Mouse (Mus musculus): ENCODE measurements around the gene Fgfrl1. TPM values are rescaled to one million over a fixed set of nuclear protein-coding genes. Genes with fewer than 3 reads are reported as not detected.

Fgfrl1 gene
- polyA plus RNA-seq, 1 experiment, result 93.3 TPM

DNA sequence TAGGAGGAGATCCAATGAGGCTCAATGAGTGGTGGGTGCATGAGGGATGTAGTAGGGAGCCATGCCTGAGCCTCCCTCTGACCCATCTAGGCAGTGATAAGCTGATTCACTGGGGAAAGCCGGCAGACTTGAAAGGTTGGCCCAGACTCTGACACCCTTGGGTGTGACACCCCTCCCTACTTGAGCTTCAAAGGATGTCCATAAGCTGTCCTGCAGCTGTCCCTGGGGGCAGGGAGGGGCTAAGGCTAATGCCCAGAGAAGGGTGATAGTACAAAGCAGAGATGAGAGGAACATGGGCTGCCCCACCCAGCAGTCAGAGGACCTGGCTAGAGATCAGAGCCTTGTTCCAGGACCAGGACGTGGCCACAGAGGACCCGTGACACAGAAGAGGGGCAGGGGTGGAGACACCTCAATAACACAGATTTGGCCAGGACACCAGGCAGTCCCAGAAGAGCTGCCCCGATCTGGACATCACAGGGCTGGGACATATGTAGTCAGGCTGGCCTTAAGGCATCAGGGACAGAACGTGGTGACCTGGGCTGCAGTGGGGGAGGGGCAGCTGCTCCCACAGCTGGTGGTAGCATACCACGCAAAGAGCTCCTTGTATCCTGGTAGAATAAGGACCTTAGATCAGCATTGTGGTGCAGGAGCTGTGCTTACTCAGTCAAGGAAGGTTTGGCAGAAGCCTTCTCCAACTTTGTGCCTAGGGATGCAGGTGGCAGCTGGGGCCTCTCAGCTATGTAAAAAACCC is 17.0 kb downstream of the Fgfrl1 start:
- Histone ChIP-seq H3K4me2 (ENCODE audit: low read depth) (no peak overlapping the region), H3K79me2 (ENCODE audit: control insufficient read depth, insufficient read depth) (no peaks in the 10 kb centered on the region), H3ac (ENCODE audit: control insufficient read depth, insufficient read length) (no peak overlapping the region), H3K36me3 (ENCODE audit: control insufficient read depth, insufficient read depth) (peaks cover 6% of the 10 kb centered on the region), H3K27me3 (ENCODE audit: control insufficient read depth, insufficient read depth, insufficient read length) (no peaks in the 10 kb centered on the region), H3K4me3 (no peak overlapping the region)
- TF ChIP-seq MAX (IDR thresholded peaks at IDR 0.05; ENCODE audit: low read depth) (no peak), TCF3 (IDR thresholded peaks at IDR 0.05; ENCODE audit: insufficient read length, low read depth) (no peak), CEBPB (IDR thresholded peaks at IDR 0.05; ENCODE audit: insufficient read depth, poor library complexity, severe bottlenecking) (no peak), REST (IDR thresholded peaks at IDR 0.05; ENCODE audit: insufficient read depth, insufficient read length) (no peak), SRF (IDR thresholded peaks at IDR 0.05; ENCODE audit: control insufficient read depth, insufficient read length, low read depth) (no peak), TCF12 (IDR thresholded peaks at IDR 0.05; ENCODE audit: insufficient read depth, poor library complexity, severe bottlenecking) (peak; percentile 60), POLR2AphosphoS2 (IDR thresholded peaks at IDR 0.05; ENCODE audit: insufficient read length, low read depth) (peak; percentile 57), E2F4 (IDR thresholded peaks at IDR 0.05; ENCODE audit: insufficient read depth) (no peak), POLR2A (IDR thresholded peaks at IDR 0.05; ENCODE audit: insufficient read length, low read depth) (peak; percentile 32), USF1 (IDR thresholded peaks at IDR 0.05; ENCODE audit: low read depth) (no peak), MYOD1 (IDR thresholded peaks at IDR 0.05; ENCODE audit: control insufficient read depth in 1 of 3, insufficient read length in 2 of 3, low read depth in 2 of 3) (peak; percentile 38 to 88 (median 71)), MYOG (IDR thresholded peaks at IDR 0.05; ENCODE audit: control insufficient read depth in 1 of 3, insufficient read depth in 1 of 3, insufficient read length in 2 of 3, low read depth in 2 of 3) (peak in 2 of 3 experiments; percentile 77 to 96)

GRCm38 (mm10) chr5:108711968-108712367 is 19.8 kb downstream of the Fgfrl1 start:
- peak in 1 of 3 experiments; percentile 75 for TF ChIP-seq MYOD1 (IDR thresholded peaks at IDR 0.05; ENCODE audit: control insufficient read depth in 1 of 3, insufficient read length in 2 of 3, low read depth in 2 of 3)
- TF ChIP-seq E2F4 (IDR thresholded peaks at IDR 0.05; ENCODE audit: insufficient read depth), result no peak
- Histone ChIP-seq H3ac (ENCODE audit: control insufficient read depth, insufficient read length) (no peak overlapping the region), H3K27me3 (ENCODE audit: control insufficient read depth, insufficient read depth, insufficient read length) (no peaks in the 10 kb centered on the region), H3K4me3 (no peak overlapping the region), H3K4me2 (ENCODE audit: low read depth) (no peak overlapping the region), H3K36me3 (ENCODE audit: control insufficient read depth, insufficient read depth) (no peaks in the 10 kb centered on the region), H3K79me2 (ENCODE audit: control insufficient read depth, insufficient read depth) (no peaks in the 10 kb centered on the region)

DNA sequence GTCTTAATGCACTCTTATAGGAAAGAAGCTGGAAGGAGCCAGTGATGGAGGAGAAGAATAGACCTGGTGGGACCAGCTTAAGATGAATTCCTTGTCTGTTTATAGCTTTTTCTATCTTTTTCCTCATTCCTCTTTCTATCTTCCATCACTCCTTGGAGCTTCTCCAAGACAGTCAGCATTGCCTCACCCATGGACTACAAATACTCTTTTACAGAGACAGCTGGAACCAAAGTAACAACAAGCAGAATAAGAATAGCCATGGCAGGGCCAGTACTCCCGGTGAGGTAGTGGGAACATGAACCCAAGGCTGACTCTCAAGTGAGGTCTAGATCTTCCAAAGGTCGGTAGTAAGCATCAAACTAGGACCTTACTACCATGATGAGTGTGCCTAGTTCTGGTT is 20.9 kb downstream of the Fgfrl1 start:
- TF ChIP-seq REST (IDR thresholded peaks at IDR 0.05; ENCODE audit: insufficient read depth, insufficient read length) (no peak), MYOG (IDR thresholded peaks at IDR 0.05; ENCODE audit: control insufficient read depth in 1 of 3, insufficient read depth in 1 of 3, insufficient read length in 2 of 3, low read depth in 2 of 3) (peak in 1 of 3 experiments; percentile 68), USF1 (IDR thresholded peaks at IDR 0.05; ENCODE audit: low read depth) (no peak), TCF12 (IDR thresholded peaks at IDR 0.05; ENCODE audit: insufficient read depth, poor library complexity, severe bottlenecking) (no peak)

DNA sequence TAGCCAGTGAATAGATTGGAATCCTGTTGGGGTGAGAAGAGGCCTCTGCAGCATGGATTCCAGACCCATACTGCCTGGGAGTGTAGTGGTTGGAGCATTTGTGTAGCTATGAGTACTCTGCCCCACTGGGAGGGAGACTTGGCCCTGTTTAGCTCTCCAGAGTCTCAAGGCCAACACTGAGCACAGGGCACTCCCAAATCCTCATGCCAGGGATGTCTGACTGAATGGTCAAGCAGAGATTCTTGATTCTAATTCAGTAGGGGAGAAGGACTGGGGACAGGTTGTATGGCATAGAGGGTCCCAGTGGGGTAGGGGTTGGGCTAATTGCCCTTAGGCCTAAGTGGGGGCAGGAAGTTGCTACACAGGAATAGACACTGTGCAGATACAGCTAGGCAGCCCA is 21.5 kb downstream of the Fgfrl1 start:
- no peaks in the 10 kb centered on the region for H3K27me3 ChIP-seq (ENCODE audit: control insufficient read depth, insufficient read depth, insufficient read length)
- no peak overlapping the region for H3K4me2 ChIP-seq (ENCODE audit: low read depth)
- TF ChIP-seq MYOG (IDR thresholded peaks at IDR 0.05; ENCODE audit: control insufficient read depth in 1 of 3, insufficient read depth in 1 of 3, insufficient read length in 2 of 3, low read depth in 2 of 3) (no peak), TCF3 (IDR thresholded peaks at IDR 0.05; ENCODE audit: insufficient read length, low read depth) (no peak), E2F4 (IDR thresholded peaks at IDR 0.05; ENCODE audit: insufficient read depth) (no peak), TCF12 (IDR thresholded peaks at IDR 0.05; ENCODE audit: insufficient read depth, poor library complexity, severe bottlenecking) (no peak), USF1 (IDR thresholded peaks at IDR 0.05; ENCODE audit: low read depth) (no peak), MAX (IDR thresholded peaks at IDR 0.05; ENCODE audit: low read depth) (no peak)
- no peaks in the 10 kb centered on the region for H3K79me2 ChIP-seq (ENCODE audit: control insufficient read depth, insufficient read depth)
- no peaks in the 10 kb centered on the region for H3K36me3 ChIP-seq (ENCODE audit: control insufficient read depth, insufficient read depth)
- H3K4me3 ChIP-seq, result no peak overlapping the region
- no peak overlapping the region for H3ac ChIP-seq (ENCODE audit: control insufficient read depth, insufficient read length)

More for the DNA sequence above, 20.9 kb downstream of the Fgfrl1 start:
- Histone ChIP-seq H3ac (ENCODE audit: control insufficient read depth, insufficient read length) (no peak overlapping the region), H3K27me3 (ENCODE audit: control insufficient read depth, insufficient read depth, insufficient read length) (no peaks in the 10 kb centered on the region), H3K4me2 (ENCODE audit: low read depth) (no peak overlapping the region), H3K79me2 (ENCODE audit: control insufficient read depth, insufficient read depth) (no peaks in the 10 kb centered on the region), H3K4me3 (no peak overlapping the region), H3K36me3 (ENCODE audit: control insufficient read depth, insufficient read depth) (no peaks in the 10 kb centered on the region)

DNA sequence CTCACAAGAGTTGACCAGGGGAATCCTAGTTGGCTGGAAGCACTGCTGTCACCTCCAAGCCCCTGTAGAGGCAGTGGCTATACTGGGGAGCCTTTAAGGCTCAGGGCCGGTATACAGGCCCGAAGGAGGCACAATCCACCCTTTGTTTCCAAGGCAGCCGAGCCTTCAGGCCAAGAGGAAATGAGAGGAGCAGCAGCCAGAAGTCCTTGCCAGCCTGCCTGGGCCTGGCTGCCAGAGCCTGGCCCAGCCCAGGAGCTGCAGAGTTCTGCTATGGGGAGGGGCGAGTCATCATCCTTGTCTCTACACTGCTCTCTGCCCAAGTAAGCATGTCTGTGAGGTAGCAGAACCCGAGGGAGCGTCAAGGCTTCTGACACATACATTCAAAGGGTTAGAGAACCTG is 22.0 kb downstream of the Fgfrl1 start:
- no peak overlapping the region for H3K4me2 ChIP-seq (ENCODE audit: low read depth)
- no peak overlapping the region for H3K4me3 ChIP-seq
- H3K27me3 ChIP-seq (ENCODE audit: control insufficient read depth, insufficient read depth, insufficient read length), result no peaks in the 10 kb centered on the region
- H3ac ChIP-seq (ENCODE audit: control insufficient read depth, insufficient read length), result no peak overlapping the region
- H3K79me2 ChIP-seq (ENCODE audit: control insufficient read depth, insufficient read depth), result no peaks in the 10 kb centered on the region
- H3K36me3 ChIP-seq (ENCODE audit: control insufficient read depth, insufficient read depth), result no peaks in the 10 kb centered on the region
- no peak for TF ChIP-seq SRF (IDR thresholded peaks at IDR 0.05; ENCODE audit: control insufficient read depth, insufficient read length, low read depth)
- TF ChIP-seq MYOD1 (IDR thresholded peaks at IDR 0.05; ENCODE audit: control insufficient read depth in 1 of 3, insufficient read length in 2 of 3, low read depth in 2 of 3), result no peak
- no peak for TF ChIP-seq USF1 (IDR thresholded peaks at IDR 0.05; ENCODE audit: low read depth)
- TF ChIP-seq REST (IDR thresholded peaks at IDR 0.05; ENCODE audit: insufficient read depth, insufficient read length), result no peak
- no peak for TF ChIP-seq MYOG (IDR thresholded peaks at IDR 0.05; ENCODE audit: control insufficient read depth in 1 of 3, insufficient read depth in 1 of 3, insufficient read length in 2 of 3, low read depth in 2 of 3)
- TF ChIP-seq TCF12 (IDR thresholded peaks at IDR 0.05; ENCODE audit: insufficient read depth, poor library complexity, severe bottlenecking), result no peak
- TF ChIP-seq CEBPB (IDR thresholded peaks at IDR 0.05; ENCODE audit: insufficient read depth, poor library complexity, severe bottlenecking), result no peak
- TF ChIP-seq MAX (IDR thresholded peaks at IDR 0.05; ENCODE audit: low read depth), result no peak
- no peak for TF ChIP-seq POLR2A (IDR thresholded peaks at IDR 0.05; ENCODE audit: insufficient read length, low read depth)
- no peak for TF ChIP-seq POLR2AphosphoS2 (IDR thresholded peaks at IDR 0.05; ENCODE audit: insufficient read length, low read depth)
- no peak for TF ChIP-seq TCF3 (IDR thresholded peaks at IDR 0.05; ENCODE audit: insufficient read length, low read depth)
- no peak for TF ChIP-seq E2F4 (IDR thresholded peaks at IDR 0.05; ENCODE audit: insufficient read depth)

All from myocyte (in vitro differentiated cells).